Mouse (Mus musculus): ENCODE data around the gene Rtraf. TPM values are rescaled to one million over a fixed set of nuclear protein-coding genes. Genes with fewer than 3 reads are reported as not detected.
"Not testable (repeated sequence)": the region's sequence is repeated elsewhere in the genome, so short reads cannot be mapped to it uniquely, and the experiment has no call there.

Gene Rtraf
- polyA plus RNA-seq (2016; fragmentation: Nextera tagmentation; extraction: Ambion mirVana) = 226 and 232 TPM in 2 replicates

- DNase-seq (ENCODE audit: low spot score) = peak; percentile 94
- peak within 1 kb of the TSS; percentile 93 for H3K27ac ChIP-seq (replicated peaks)
- H3K9me3 ChIP-seq = peaks cover 4% of the 10 kb centered on the region; the same call in 1 of the 2 replicates
- peaks cover 16% of the 10 kb centered on the region for H3K4me1 ChIP-seq
- peaks cover 37% of the 10 kb centered on the region for H3K36me3 ChIP-seq (replicated peaks)
- under 1% methylated on average over 80 of the region's 80 CpGs for WGBS
- peak within 1 kb of the TSS; percentile 100 for H3K4me3 ChIP-seq
- H3K27me3 ChIP-seq (replicated peaks; ENCODE audit: low read depth, poor library complexity, severe bottlenecking) = no peaks in the 10 kb centered on the region; the same call in 1 of the 2 replicates
Observed at GRCm38 (mm10) chr14:19823321-19824142, at the start of gene Rtraf. TSS of gene Rtraf (minus strand) at chr14:19823824.

GRCm38 (mm10) chr14:19867286-19867935 is 43.8 kb upstream of the Rtraf start:
- no peaks in the 10 kb centered on the region for H3K27me3 ChIP-seq (replicated peaks; ENCODE audit: low read depth, poor library complexity, severe bottlenecking)
- H3K4me1 ChIP-seq = peaks cover 14% of the 10 kb centered on the region
- no peak overlapping the region for H3K27ac ChIP-seq (replicated peaks)
- 56% methylated on average over 5 of the region's 5 CpGs for WGBS
- no peaks in the 10 kb centered on the region for H3K9me3 ChIP-seq
- H3K36me3 ChIP-seq (replicated peaks) = no peaks in the 10 kb centered on the region; the same call in 1 of the 2 replicates
- DNase-seq (ENCODE audit: low spot score) = no peak
- H3K4me3 ChIP-seq = no peak overlapping the region

GRCm38 (mm10) chr14:19865121-19865520 is 41.5 kb upstream of the Rtraf start:
- not testable (repeated sequence) for DNase-seq (ENCODE audit: low spot score); H3K9me3 ChIP-seq; H3K27me3 ChIP-seq (replicated peaks; ENCODE audit: low read depth, poor library complexity, severe bottlenecking); H3K36me3 ChIP-seq (replicated peaks); H3K4me3 ChIP-seq; H3K27ac ChIP-seq (replicated peaks)
- H3K4me1 ChIP-seq = peaks cover 14% of the 10 kb centered on the region
- WGBS = 87% methylated on average over 9 of the region's 9 CpGs

GRCm38 (mm10) chr14:19861311-19862080 is 37.9 kb upstream of the Rtraf start:
- Histone ChIP-seq H3K36me3 (replicated peaks) (no peaks in the 10 kb centered on the region), H3K9me3 (peaks cover 7% of the 10 kb centered on the region; the same call in 1 of the 2 replicates), H3K27me3 (replicated peaks; ENCODE audit: low read depth, poor library complexity, severe bottlenecking) (no peaks in the 10 kb centered on the region), H3K4me1 (no peaks in the 10 kb centered on the region), H3K27ac (replicated peaks) (no peak overlapping the region), H3K4me3 (no peak overlapping the region)
- WGBS = 89% methylated on average over 8 of the region's 8 CpGs
- DNase-seq (ENCODE audit: low spot score) = no peak

GRCm38 (mm10) chr14:19860281-19860680 is 36.7 kb upstream of the Rtraf start:
- Histone ChIP-seq H3K4me1 (no peaks in the 10 kb centered on the region), H3K36me3 (replicated peaks) (no peaks in the 10 kb centered on the region), H3K27me3 (replicated peaks; ENCODE audit: low read depth, poor library complexity, severe bottlenecking) (no peaks in the 10 kb centered on the region), H3K4me3 (no peak overlapping the region), H3K27ac (replicated peaks) (no peak overlapping the region), H3K9me3 (peaks cover 7% of the 10 kb centered on the region; the same call in 1 of the 2 replicates)
- WGBS = 91% methylated on average over 4 of the region's 4 CpGs
- no peak for DNase-seq (ENCODE audit: low spot score)

- WGBS = 58% methylated on average over 8 of the region's 8 CpGs
Observed at GRCm38 (mm10) chr14:19858808-19859776, 35.5 kb upstream of the Rtraf start.

GRCm38 (mm10) chr14:19858279-19858678 is 34.7 kb upstream of the Rtraf start:
- 76% methylated on average over 2 of the region's 2 CpGs for WGBS
- Histone ChIP-seq H3K27me3 (replicated peaks; ENCODE audit: low read depth, poor library complexity, severe bottlenecking) (no peaks in the 10 kb centered on the region), H3K36me3 (replicated peaks) (no peaks in the 10 kb centered on the region), H3K4me1 (no peaks in the 10 kb centered on the region), H3K9me3 (peaks cover 7% of the 10 kb centered on the region; the same call in 1 of the 2 replicates), H3K27ac (replicated peaks) (no peak overlapping the region), H3K4me3 (no peak overlapping the region)
- DNase-seq (ENCODE audit: low spot score) = no peak

More at GRCm38 (mm10) chr14:19858808-19859776, 35.5 kb upstream of the Rtraf start:
- no peaks in the 10 kb centered on the region for H3K27me3 ChIP-seq (replicated peaks; ENCODE audit: low read depth, poor library complexity, severe bottlenecking)
- H3K9me3 ChIP-seq = peaks cover 7% of the 10 kb centered on the region; the same call in 1 of the 2 replicates
- no peaks in the 10 kb centered on the region for H3K36me3 ChIP-seq (replicated peaks)
- H3K4me3 ChIP-seq = no peak overlapping the region
- DNase-seq (ENCODE audit: low spot score) = no peak
- no peak overlapping the region for H3K27ac ChIP-seq (replicated peaks)
- no peaks in the 10 kb centered on the region for H3K4me1 ChIP-seq

GRCm38 (mm10) chr14:19853471-19853870 is 29.8 kb upstream of the Rtraf start:
- no peaks in the 10 kb centered on the region for H3K4me1 ChIP-seq
- H3K9me3 ChIP-seq = peaks cover 7% of the 10 kb centered on the region; the same call in 1 of the 2 replicates
- no peaks in the 10 kb centered on the region for H3K36me3 ChIP-seq (replicated peaks)
- H3K27ac ChIP-seq (replicated peaks) = no peak overlapping the region
- H3K4me3 ChIP-seq = no peak overlapping the region
- H3K27me3 ChIP-seq (replicated peaks; ENCODE audit: low read depth, poor library complexity, severe bottlenecking) = no peaks in the 10 kb centered on the region
- no peak for DNase-seq (ENCODE audit: low spot score)
- WGBS = 57% methylated on average over 3 of the region's 3 CpGs

GRCm38 (mm10) chr14:19839600-19840332 is 16.1 kb upstream of the Rtraf start:
- Histone ChIP-seq H3K4me3 (peak overlapping the region; percentile 38), H3K36me3 (replicated peaks) (no peaks in the 10 kb centered on the region)
- 27% methylated on average over 15 of the region's 15 CpGs for WGBS

GRCm38 (mm10) chr14:19836289-19836688 is 12.7 kb upstream of the Rtraf start:
- Histone ChIP-seq H3K4me1 (0 out of 2 replicates have a peak, but pooled peaks cover 3% of the 10 kb centered on the region), H3K36me3 (replicated peaks) (no peaks in the 10 kb centered on the region), H3K27ac (replicated peaks) (no peak overlapping the region), H3K9me3 (no peaks in the 10 kb centered on the region), H3K4me3 (no peak overlapping the region), H3K27me3 (replicated peaks; ENCODE audit: low read depth, poor library complexity, severe bottlenecking) (peaks cover 7% of the 10 kb centered on the region; the same call in 1 of the 2 replicates)
- DNase-seq (ENCODE audit: low spot score) = no peak
- WGBS = 84% methylated on average over 3 of the region's 3 CpGs

More at GRCm38 (mm10) chr14:19839600-19840332, 16.1 kb upstream of the Rtraf start:
- peak; percentile 73 for DNase-seq (ENCODE audit: low spot score)
- H3K27me3 ChIP-seq (replicated peaks; ENCODE audit: low read depth, poor library complexity, severe bottlenecking) = peaks cover 7% of the 10 kb centered on the region; the same call in 1 of the 2 replicates
- H3K27ac ChIP-seq (replicated peaks) = peak overlapping the region; percentile 63; the same call in 1 of the 2 replicates
- 0 out of 2 replicates have a peak, but pooled peaks cover 3% of the 10 kb centered on the region for H3K4me1 ChIP-seq
- no peaks in the 10 kb centered on the region for H3K9me3 ChIP-seq

Measured in embryonic facial prominence, embryonic 10.5 days (tissue).